In the genomic region with DNA sequence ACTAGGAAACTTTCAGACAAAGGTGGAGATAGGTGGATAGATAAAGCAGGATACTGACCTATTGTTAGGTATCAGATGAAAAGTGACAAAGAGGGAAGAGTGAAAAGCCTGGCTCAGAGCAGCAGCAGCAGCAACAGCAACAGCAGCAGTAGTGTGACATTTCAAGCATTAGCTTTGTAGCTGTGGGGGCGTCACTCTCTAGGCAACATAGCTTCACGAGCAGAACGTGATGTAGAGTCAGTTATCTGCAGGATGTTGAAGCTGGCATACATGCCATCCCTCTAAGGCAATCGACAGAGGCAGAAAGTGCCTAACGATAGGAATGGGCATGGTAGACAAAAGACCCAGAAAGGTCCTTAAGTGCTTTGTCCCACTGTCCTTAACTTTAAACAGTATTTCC, we compare ENCODE assay signal across 32 mouse cellular contexts.
DNase-seq lines count a peak whose midpoint lies in the region; ATAC-seq lines count a peak whose summit lies in the region.
"Had no signal": no experiment of that assay in that cellular context is flagged by ENCODE, and none has a peak within 500 bp of the region (broad histone marks: within the 10 kb centered on the region; RNA-seq: fewer than 3 reads in every experiment).

No protein-coding gene starts in this region.

- H3K27me3 ChIP-seq in heart, embryonic 12.5 days (replicated peaks): no peaks in the 10 kb centered on the region
- H3K27me3 ChIP-seq: CH12.LX; embryonic facial prominence, embryonic 12.5 days; embryonic facial prominence, embryonic 15.5 days; heart, embryonic 15.5 days; hindbrain, embryonic 13.5 days had no signal

- intact Hi-C loops in left cerebral cortex, postnatal 14 days (cut with DNase I): no loop called here

- H3K4me3 ChIP-seq in heart, embryonic 12.5 days: no peak overlapping the region
- H3K4me3 ChIP-seq: embryonic facial prominence, embryonic 12.5 days; embryonic facial prominence, embryonic 15.5 days; heart, embryonic 15.5 days; hindbrain, embryonic 10.5 days; hindbrain, embryonic 13.5 days had no signal

- no peak overlapping the region for H3K4me2 ChIP-seq in heart, embryonic 12.5 days
- H3K4me2 ChIP-seq: embryonic facial prominence, embryonic 12.5 days; embryonic facial prominence, embryonic 15.5 days; heart, embryonic 11.5 days; heart, embryonic 15.5 days; hindbrain, embryonic 13.5 days had no signal

- H3K4me1 ChIP-seq in heart, embryonic 12.5 days (replicated peaks): no peaks in the 10 kb centered on the region
- H3K4me1 ChIP-seq: embryonic facial prominence, embryonic 12.5 days; embryonic facial prominence, embryonic 15.5 days; heart, embryonic 15.5 days; hindbrain, embryonic 13.5 days had no signal

- H3K27ac ChIP-seq in heart, embryonic 12.5 days (ENCODE audit: poor library complexity, severe bottlenecking): no peak overlapping the region
- H3K27ac ChIP-seq: embryonic facial prominence, embryonic 12.5 days; embryonic facial prominence, embryonic 15.5 days; heart, embryonic 15.5 days; hindbrain, embryonic 10.5 days; hindbrain, embryonic 13.5 days had no signal

- no peaks in the 10 kb centered on the region for H3K36me3 ChIP-seq in heart, embryonic 12.5 days
- H3K36me3 ChIP-seq: embryonic facial prominence, embryonic 12.5 days; embryonic facial prominence, embryonic 15.5 days; G1E; heart, embryonic 15.5 days; hindbrain, embryonic 10.5 days had no signal

- 58% methylated on average over 5 of the region's 5 CpGs for WGBS in heart, embryonic 12.5 days

- ATAC-seq in heart, embryonic 12.5 days (ENCODE audit: insufficient number of reproducible peaks, low FRiP score): no peak
- ATAC-seq: forebrain, embryonic 14.5 days; forebrain, postnatal 0 days; hindbrain, embryonic 16.5 days; Patski had no signal

- peak; percentile 26 for DNase-seq in layer of hippocampus, adult 11-12 months (ENCODE audit: low spot score)
- DNase-seq in layer of hippocampus, adult 9-10 months (ENCODE audit: low spot score): no peak
- peak; percentile 31 to 63 for DNase-seq in left cerebral cortex, postnatal 14 days (ENCODE audit: low spot score in 2 of 2)
- DNase-seq in left cerebral cortex, adult 11 months (ENCODE audit: low spot score): no peak
- peak; percentile 52 to 55 for DNase-seq in right cerebral cortex, adult 2 months (ENCODE audit: low spot score in 2 of 2)
- DNase-seq in right cerebral cortex, postnatal 4 days: no peak
- DNase-seq in layer of hippocampus, adult 9-11 months: peak; percentile 45
- DNase-seq: adrenal gland, postnatal 10 days; adrenal gland, postnatal 36 days; B cell, adult 2 months; cerebellum, adult 11 months; cerebellum, adult 2 months; cerebellum, adult 9-11 months; cerebellum, postnatal 25 days; forebrain, postnatal 0 days; gastrocnemius, postnatal 10 days; gastrocnemius, postnatal 36 days; heart, adult 11 months; heart, postnatal 10 days; heart, postnatal 36 days had no signal

- no peak overlapping the region for H3K9ac ChIP-seq in heart, embryonic 12.5 days
- H3K9ac ChIP-seq: embryonic facial prominence, embryonic 12.5 days; embryonic facial prominence, embryonic 15.5 days; forebrain, postnatal 0 days; heart, embryonic 15.5 days; hindbrain, embryonic 13.5 days had no signal

- no peaks in the 10 kb centered on the region for H3K9me3 ChIP-seq in heart, embryonic 12.5 days (replicated peaks)
- H3K9me3 ChIP-seq: embryonic facial prominence, embryonic 12.5 days; embryonic facial prominence, embryonic 15.5 days; heart, embryonic 15.5 days; hindbrain, embryonic 10.5 days; hindbrain, embryonic 13.5 days had no signal

Comparison
In these comparisons a context has a peak if more than half of its experiments do, and no peak if none do; other contexts are left out.
1. DNase-seq: peak in layer of hippocampus, adult 11-12 months (single experiment), left cerebral cortex, postnatal 14 days (2 of 2), right cerebral cortex, adult 2 months (2 of 2) and layer of hippocampus, adult 9-11 months (single experiment); none in layer of hippocampus, adult 9-10 months (single experiment), left cerebral cortex, adult 11 months (single experiment) and right cerebral cortex, postnatal 4 days (single experiment).